Mouse (Mus musculus): ENCODE measurements around the gene Tm7sf2. TPM values are rescaled to one million over a fixed set of nuclear protein-coding genes. Genes with fewer than 3 reads are reported as not detected.

The Tm7sf2 gene
- total RNA-seq, 1 experiment from 2014 or later: 59.9 TPM

Small RNA genes lying within 50 kb of the gene (microRNA-seq; reads per million reads assigned to microRNA genes)
- gene Mir6988: 1.1 to 1.7 reads per million in 2 experiments

Other genes starting within 250 kb of the Tm7sf2 start
- gene Frmd8, start 193.1 kb downstream of the Tm7sf2 start, total RNA-seq (2021): 40.4 and 63.3 TPM in 2 replicates
- 39.1 and 39.7 TPM in 2 replicates for gene Slc25a45, start 190.6 kb downstream of the Tm7sf2 start, total RNA-seq (2021)
- 1.3 and 2.0 TPM in 2 replicates for gene Tigd3, start 174.2 kb downstream of the Tm7sf2 start, total RNA-seq (2021)
- 88.9 and 103 TPM in 2 replicates for gene Dpf2, start 155.4 kb downstream of the Tm7sf2 start, total RNA-seq (2021)
- 6.2 and 8.5 TPM in 2 replicates for gene Cdc42ep2, start 143.6 kb downstream of the Tm7sf2 start, total RNA-seq (2021)
- 28.4 and 29.6 TPM in 2 replicates for gene Pola2, start 104.2 kb downstream of the Tm7sf2 start, total RNA-seq (2021)
- not detected in 2 replicates for gene Slc22a20, start 82.2 kb downstream of the Tm7sf2 start, total RNA-seq (2021)
- gene Capn1, start 52.5 kb downstream of the Tm7sf2 start, total RNA-seq (2021): 28.0 and 40.2 TPM in 2 replicates
- 59.7 and 65.6 TPM in 2 replicates for gene Syvn1, start 21.8 kb downstream of the Tm7sf2 start, total RNA-seq (2021)
- 65.2 and 65.7 TPM in 2 replicates for gene Mrpl49, start 10.6 kb downstream of the Tm7sf2 start, total RNA-seq (2021)
- 891 and 1,016 TPM in 2 replicates for gene Fau, start 10.5 kb downstream of the Tm7sf2 start, total RNA-seq (2021)
- gene Znhit2, start 7.2 kb downstream of the Tm7sf2 start, total RNA-seq (2021): 34.6 TPM in 2 replicates
- 68.8 and 80.9 TPM in 2 replicates for gene Vps51, start 8.9 kb upstream of the Tm7sf2 start, total RNA-seq (2021)
- 0.85 TPM in 1 of 2 replicates, not detected in the other for gene Tmem262, start 11.7 kb upstream of the Tm7sf2 start, total RNA-seq (2021)
- gene Gm28374, start 13.9 kb upstream of the Tm7sf2 start, total RNA-seq (2021): not detected in 2 replicates
- 41.9 and 43.0 TPM in 2 replicates for gene Zfpl1, start 16.6 kb upstream of the Tm7sf2 start, total RNA-seq (2021)
- gene Cdca5, start 16.6 kb upstream of the Tm7sf2 start, total RNA-seq (2021): 3.0 and 4.1 TPM in 2 replicates
- gene AC131692.1, start 26.0 kb upstream of the Tm7sf2 start, total RNA-seq (2021): not detected in 2 replicates
- 0.24 and 0.38 TPM in 2 replicates for gene Naaladl1, start 37.4 kb upstream of the Tm7sf2 start, total RNA-seq (2021)
- 15.1 and 19.5 TPM in 2 replicates for gene Sac3d1, start 50.3 kb upstream of the Tm7sf2 start, total RNA-seq (2021)
- gene Snx15, start 59.9 kb upstream of the Tm7sf2 start, total RNA-seq (2021): 23.5 and 26.9 TPM in 2 replicates
- gene Batf2, start 72.6 kb upstream of the Tm7sf2 start, total RNA-seq (2021): 1.00 and 2.1 TPM in 2 replicates
- gene Arl2, start 73.2 kb upstream of the Tm7sf2 start, total RNA-seq (2021): 74.5 and 74.7 TPM in 2 replicates
- 0.76 and 2.9 TPM in 2 replicates for gene Majin, start 116.0 kb upstream of the Tm7sf2 start, total RNA-seq (2021)
- 20.1 and 25.8 TPM in 2 replicates for gene Gpha2, start 158.0 kb upstream of the Tm7sf2 start, total RNA-seq (2021)
- 95.5 and 103 TPM in 2 replicates for gene Ppp2r5b, start 167.5 kb upstream of the Tm7sf2 start, total RNA-seq (2021)
- 33.8 and 47.0 TPM in 2 replicates for gene Atg2a, start 173.3 kb upstream of the Tm7sf2 start, total RNA-seq (2021)
- 101 and 126 TPM in 2 replicates for gene Ehd1, start 208.4 kb upstream of the Tm7sf2 start, total RNA-seq (2021)
- 22.8 and 34.2 TPM in 2 replicates for gene Cdc42bpg, start 238.1 kb upstream of the Tm7sf2 start, total RNA-seq (2021)

All from adrenal gland, postnatal 25 days (tissue).